Mouse (Mus musculus) olfactory bulb, adult 2 months (tissue): Measurements from ENCODE around the gene Glb1.

ENCODE experiments used
- CTCF ChIP-seq: fragments of 200-500 bp; IDR thresholded peaks from 2 replicates; pipeline ENCODE4 v1.5.1; 2012; ENCODE audit warnings: low read depth, mild to moderate bottlenecking, low read length, moderate library complexity; ENCODE audit not compliant: insufficient read depth
- POLR2A ChIP-seq: fragments of 200-500 bp; IDR thresholded peaks from 2 replicates; pipeline ENCODE4 v1.6.1; 2012; ENCODE audit warnings: mild to moderate bottlenecking, low read depth, low read length, moderate library complexity; ENCODE audit not compliant: insufficient read depth

DNA sequence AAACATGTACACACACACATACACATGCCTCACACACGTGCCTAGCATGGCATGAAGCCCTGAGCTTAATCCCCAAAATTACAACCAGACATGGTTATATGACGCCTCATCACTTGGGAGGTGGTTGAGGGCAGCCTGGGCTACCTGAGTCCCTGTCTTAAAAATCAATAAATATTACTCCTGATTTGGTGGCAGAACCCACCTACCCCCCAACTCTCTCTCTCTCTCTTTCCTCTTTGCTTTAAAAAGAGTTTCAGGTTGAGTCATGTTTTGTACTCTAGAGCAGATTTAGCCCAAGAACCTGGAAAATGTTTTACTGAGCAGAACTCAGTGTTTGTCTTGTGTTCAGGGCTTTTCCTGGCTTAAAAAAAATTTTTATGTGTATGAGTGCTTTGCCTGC is 54.5 kb downstream of the Glb1 start:
- TF ChIP-seq POLR2A (no peak), CTCF (no peak)
